Mouse (Mus musculus): ENCODE measurements at regions not wholly inside any gene's neighbourhood (a gene's known extent, or its start where the extent isn't known, plus 50 kb on each side); places are given as distances from the start of the nearest gene placed in this dataset.
"Not testable (repeated sequence)": the region's sequence is repeated elsewhere in the genome, so short reads cannot be mapped to it uniquely, and the experiment has no call there.

DNA sequence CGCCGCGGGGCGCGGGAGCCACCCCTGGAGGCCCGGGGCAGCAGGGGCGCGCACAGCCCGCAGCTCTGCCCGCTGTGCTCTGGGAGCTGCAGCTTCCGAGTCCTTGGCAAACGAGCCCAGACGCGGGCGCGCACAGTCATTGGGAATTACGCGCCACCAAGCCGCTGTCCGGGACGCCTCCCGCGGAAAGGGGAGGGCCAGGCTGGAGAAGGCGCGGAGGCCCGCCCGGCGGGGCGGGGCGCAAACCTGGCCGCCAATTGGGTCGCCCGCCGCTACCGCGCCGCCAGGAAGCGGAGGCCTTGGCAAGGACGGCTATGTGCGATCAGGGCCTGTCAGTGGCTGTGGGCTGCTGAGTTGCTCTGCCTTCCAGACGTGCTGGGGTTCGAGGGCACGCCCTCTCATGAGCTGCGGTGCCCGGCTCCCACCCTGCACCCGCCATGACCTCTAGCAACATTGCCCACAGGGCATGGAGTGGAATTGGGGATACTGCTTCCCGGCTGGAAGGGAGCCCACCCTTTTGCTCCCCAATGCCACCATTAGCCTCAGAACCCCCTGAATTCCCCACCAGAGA is 739.1 kb upstream of the Ywhaq start:
- peak; percentile 16 for DNase-seq

DNA sequence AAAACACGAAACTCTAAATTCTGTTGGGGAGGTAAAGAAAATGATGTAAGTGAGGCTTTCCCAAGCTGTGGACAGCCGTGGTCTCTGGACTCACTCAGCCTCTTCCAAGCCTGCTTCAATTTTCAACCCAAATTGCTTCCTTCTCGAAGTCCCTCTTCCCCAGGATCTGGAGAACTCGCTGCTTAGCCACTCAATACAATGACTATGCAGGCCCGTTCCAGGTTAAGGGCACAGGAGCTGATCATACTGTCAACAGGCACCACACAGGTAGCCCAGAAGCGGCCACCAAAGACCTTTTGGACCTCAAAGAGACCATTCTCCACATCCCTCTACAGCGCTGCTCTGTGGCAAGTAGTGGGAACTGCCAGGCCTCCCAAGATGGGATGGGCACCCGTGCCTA is 737.9 kb upstream of the Ywhaq start:
- DNase-seq, result not testable (repeated sequence)
